Mouse (Mus musculus) inflammation-experienced regulatory T-cells, adult 6 months (primary cell): ENCODE data around the gene Flad1. TPM values are rescaled to one million over a fixed set of nuclear protein-coding genes. Genes with fewer than 3 reads are reported as not detected.

Experiments used
- ATAC-seq: one replicate; pipeline ENCODE4 v1.8.0; 2017
- polyA plus RNA-seq, 3 experiments: library from polyadenylated mRNA; unstranded; fragments of 100-300 nt; shearing (Covaris generic); gene quantifications; one replicate each; pipeline ENCODE4 v1.2.1; 2017

The Flad1 gene
- polyA plus RNA-seq, 3 experiments from 2014 or later = 43.1 to 63.7 (median 57.5) TPM

DNA sequence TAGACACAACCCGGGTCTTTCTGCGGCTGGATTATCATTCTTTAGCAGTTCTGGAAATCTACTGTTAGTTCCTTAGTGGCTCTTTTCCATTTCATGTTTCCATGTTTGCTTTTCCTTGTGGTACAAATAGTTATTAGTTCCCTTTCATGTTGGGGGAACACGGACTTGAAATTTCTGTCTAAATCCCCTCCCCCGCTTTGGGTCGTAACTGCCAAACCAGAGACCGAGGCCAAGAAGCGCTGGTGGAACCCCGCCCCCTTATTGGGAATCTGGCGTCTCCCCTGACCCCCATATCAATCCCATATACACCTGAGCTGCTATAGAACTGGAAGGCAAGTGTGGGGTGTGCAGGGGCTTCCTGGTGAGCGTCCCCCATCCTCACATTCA lies 16.3 kb downstream of the Flad1 start:
- no peak for ATAC-seq

DNA sequence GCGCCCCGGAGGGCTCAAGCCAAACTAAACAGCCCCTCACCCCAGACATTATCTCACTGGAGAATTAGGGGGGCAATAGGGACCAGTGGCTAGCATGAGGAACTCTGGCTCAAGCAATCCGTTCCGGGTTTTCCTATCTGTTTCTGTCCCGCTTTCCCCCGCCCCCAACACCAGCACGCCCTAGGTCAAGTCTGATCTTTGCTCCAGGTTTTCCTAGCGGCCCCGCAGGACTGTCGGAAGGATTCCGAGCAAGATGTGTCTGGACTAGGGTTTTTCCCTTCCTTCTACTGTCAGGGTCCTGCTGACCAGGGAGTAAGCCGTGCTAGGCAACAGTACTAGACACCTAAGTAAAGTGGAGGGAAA lies 16.8 kb downstream of the Flad1 start:
- no peak for ATAC-seq

DNA sequence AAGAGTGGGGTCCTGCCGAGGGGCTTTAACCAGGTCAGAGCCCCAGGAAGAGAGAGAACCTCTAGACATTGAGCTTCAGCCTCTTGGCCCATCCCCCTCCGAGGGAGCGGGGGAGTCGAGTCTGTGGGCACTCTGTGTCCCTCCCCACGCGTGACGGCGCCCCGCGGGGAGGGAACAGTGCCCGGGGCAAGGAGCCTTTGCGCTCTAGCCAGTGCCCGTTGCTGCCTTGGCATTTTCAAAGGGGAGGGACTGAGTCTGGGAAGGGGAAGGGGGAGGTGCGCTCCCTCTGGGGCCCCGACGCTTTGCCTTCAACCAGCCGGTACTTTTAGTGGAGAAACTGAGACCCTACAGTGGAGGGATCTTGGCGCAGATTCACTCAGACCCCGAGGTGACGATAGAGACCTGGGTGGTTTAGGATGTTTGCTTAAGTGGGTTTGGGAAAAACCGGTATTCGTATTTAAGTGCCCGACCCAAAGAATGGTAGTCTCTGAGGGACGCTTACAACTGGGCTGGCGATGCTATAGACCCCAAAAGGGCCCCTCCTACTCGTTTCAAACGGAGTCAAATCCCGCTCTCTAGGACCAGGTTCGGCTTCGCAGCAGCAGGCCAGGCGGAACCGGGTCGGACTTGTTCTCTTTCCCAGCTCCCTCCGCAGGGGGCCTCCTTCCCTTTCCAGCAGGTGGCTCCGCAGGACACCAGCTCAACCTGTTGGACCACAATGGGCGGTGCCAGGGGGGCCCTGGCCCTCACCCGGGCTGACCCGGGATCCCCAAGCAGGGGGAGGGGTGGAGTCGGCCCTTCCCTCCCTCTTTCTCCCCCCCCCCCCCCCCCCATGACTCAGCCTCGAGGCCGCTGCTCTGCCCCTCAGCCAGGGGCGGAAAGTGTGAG lies 17.4 kb downstream of the Flad1 start, which contains the start of gene Zbtb7b:
Gene Zbtb7b (minus strand): TSS at position 771 of the 888 bp plus-strand sequence.
- peak; percentile 14 for ATAC-seq

DNA sequence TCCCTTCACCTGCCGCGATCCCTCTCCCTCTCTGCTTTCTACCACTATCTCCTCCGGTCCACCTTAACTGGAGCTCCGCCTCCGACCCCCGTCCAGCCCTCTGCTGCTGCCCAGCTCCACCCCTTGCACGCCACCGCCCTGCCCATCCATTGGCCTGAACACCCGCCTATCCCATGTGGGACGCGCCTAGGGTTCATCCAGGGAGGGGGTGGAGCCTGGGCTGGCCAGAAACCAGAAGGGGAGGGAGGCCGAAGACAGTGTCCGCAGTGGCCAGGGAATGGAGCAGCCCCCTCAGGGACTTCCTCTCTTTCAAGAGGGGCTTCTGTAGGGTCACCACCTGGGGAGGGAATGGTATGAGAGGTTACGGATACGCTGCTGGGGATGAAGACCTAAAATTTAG lies 18.1 kb downstream of the Flad1 start:
- ATAC-seq = peak; percentile 77

DNA sequence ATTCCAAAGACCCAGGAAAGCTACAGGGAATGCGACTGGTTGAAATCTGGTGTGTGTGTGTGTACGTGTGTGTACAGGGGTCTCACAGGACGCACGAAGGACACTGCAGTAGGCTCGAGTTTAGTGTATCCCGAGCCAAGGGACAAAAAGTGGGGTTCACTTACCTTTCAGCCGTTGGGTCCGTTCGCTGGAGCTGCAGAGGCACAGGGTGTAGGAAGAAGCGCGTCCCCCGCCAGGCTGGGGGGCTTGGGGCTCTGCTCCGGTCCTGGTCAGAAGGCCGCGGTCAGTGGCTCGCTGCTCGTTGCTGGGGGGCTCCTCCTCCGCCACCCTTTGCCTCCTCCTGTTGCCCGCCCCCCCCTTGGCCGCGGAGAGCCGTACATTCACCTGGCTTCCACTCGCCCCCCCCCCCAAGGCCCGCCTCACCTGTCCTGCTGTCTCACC lies 18.8 kb downstream of the Flad1 start:
- no peak for ATAC-seq

DNA sequence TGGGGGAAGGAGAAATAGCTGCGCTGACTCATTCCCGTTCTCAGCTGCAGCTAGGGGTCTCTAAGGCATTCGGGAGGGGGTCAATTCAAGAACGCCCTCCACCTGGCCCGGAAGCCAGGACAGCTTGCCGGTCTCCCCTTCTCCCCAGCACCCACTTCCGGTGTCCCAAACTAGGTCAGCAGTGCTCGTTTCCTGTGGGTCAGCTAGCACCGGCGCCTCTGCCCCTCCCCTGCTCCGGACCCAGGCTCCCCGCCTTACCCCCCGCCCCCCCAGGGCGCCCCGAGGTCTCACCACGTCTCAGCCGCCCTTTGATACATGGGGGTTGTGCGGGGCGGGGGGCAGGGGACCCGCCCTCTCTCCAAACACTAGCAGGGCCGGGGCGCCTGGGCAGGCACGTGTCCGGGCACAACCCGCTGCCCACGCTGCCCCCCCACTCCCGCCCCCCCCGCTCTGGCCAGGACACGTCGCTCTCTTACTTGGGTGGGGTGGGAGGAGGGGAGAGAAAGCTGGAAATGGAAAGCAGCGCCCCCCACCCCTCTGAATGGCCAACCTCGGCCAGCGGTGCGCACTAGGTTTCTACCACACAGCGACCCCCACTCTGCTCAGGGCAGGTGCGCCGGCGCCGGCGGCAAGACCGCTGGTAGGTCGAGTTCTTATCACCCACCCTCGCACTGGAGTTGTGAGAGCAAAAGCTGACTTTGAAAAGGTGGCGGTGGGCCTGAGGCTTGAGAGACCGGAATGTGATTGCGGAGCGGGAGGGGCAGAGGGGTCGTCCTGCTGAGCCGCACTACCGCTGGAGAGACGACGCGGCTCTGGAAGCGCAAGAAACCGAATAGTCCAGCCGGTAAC lies 19.8 kb downstream of the Flad1 start:
- ATAC-seq = no peak

DNA sequence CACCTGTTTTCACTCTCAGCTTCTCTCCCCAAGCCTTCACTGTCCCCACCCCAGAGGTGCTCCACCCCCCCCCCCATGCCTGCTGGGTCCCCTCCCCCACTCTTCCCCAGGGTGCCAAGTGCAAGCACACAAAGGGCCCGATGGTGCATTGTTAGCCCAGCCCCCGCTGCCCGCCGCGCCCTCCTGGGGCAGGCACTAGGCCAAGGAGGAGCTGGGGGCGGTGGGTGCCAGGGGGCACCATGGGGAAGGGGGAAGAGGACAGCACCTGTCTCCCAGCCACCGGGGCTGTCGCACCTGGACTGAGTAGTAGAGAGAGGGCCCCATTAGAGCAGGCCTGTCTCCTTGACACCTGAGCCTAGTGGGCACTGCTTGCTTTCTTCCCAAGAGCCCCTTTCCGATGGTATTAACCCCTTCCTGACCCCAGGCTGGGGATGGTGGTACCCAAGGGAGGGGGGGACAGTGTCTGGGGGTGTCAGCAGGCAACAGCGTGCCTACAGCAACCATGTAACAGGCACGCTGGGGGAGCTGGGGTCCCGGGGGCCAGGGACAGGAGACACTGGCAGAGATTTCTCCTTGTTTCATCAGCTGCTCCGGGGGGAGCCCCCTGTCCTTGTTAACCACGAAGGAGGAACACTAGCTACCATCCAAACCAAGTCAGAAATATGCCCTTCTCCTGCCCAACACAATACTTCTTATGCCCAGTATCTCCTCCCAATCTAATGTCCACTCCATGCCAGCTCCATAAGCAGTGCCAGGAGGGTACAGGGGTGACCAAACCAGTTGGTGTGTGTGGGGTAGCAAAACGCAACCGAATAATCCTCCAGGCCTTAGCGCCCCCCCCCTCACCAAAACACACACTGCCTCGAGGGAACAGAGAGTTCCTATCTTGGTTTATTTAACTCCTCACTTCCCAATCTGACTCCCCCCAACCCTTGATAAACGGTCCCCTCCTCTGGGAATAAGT lies 20.7 kb downstream of the Flad1 start:
- ATAC-seq = no peak

DNA sequence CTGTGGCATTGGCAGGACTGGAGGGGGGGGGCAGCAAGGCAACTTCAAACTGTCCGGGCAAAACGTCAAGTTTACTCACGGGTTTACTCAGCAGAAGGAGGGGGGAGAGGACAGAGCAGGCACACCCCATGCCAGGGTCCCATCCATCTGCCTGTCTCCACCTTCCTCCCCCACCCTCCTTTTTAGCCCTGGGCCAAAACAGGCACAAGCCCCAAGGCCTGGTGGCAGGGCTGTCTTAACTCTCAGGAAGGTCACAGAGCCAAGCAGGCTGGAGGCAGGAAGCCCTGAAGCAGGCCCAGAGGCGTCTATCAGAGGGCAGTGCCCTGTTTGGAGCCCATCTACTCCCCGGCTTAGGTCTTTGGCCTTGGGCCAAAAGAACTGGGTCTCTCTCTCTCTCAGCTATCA lies 21.6 kb downstream of the Flad1 start:
- ATAC-seq = no peak

DNA sequence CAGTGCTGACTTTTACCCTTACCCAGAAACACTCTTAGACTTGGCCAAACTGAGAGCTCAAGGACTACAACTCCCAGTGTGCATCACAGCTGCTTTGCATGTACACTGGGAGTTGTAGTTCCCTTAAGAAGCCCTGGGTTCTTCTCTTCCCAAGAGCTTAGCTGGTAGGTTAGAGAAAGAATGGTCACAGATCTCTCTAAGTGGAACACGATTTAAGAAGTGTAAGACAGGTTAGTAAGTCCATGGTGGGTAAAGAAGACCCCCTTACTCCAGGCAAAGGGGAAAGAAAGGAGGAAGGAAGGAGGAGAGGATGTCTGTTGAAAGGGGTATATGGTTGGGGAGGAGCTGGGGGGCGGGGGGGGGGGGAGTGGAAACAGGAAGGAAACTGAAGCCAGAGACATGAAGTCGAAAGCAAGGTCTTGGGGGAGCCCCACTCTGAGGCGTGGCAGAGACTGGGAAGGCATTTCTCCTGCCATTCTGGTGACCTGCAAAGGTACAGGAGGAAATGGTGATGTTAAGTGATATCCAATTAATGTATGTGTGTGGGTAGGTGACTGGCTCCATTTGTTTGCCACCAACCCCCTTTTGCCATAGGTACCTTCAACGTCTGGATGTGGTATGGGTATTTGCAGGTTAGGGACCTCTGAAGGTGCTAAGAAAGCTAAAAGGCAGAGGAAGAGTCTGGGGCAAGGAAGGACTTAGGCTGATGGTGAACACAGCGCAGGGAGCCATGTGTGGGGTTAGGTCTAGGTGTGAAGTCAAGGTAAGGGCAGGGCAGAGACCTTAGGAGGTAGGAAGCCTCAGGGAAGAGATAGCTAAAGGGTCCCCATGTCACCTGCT lies 22.5 kb downstream of the Flad1 start:
- peak; percentile 47 for ATAC-seq

DNA sequence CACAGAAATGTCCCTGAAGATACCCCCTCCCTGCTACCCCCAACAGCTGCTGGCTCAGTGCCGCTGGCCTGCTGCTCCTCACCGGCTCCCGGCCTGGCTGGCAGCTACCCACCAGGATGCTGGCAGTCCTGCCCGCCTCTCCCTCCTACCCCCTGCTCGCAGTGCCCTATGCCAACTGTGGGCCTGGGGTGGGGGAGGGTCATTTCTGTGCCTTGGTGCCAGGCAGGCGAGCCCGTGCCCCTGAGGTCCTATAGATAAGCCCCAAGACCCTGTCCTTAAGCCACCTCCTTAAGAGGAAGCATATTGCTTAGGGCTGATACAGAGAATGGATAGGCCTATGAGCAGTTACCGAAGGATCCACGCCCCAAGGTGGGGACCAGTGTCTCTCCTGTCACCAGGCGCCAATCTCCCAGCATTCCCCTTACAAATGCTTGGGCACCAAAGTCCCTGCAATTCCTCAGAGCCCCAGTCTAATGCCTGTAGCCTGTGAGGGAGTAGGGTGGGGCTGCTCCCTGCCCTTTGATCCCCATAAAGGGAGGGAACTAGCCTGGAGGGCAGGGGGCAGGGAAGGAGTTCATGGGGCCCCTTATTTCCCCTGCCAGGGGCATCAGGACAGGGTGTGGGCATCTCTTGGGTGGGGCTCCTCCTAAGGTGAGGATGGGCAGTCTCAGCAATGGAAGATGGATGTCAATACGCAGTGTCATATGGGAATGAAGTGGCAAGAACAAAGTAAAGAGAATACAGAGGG lies 23.4 kb downstream of the Flad1 start:
- ATAC-seq = no peak

DNA sequence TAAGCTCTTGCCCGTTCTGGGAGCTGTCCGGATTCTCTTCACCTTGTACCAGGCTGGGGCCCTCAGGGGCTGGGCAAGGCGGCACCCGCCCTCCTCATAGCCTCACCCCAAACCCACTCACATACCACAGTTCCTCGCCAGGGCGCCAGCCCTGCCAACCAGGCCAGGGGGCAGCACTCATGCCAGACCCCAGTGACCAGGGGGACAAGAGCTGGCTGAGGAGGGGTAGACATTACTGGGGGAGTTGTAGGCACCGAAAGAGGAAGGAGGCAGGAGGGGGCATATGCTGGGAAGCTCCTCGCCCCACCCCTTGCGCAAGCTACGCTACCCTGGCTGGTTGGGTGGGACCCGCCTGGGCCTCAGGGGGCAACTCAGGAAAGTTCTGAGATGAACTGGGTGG lies 24.0 kb downstream of the Flad1 start:
- no peak for ATAC-seq

DNA sequence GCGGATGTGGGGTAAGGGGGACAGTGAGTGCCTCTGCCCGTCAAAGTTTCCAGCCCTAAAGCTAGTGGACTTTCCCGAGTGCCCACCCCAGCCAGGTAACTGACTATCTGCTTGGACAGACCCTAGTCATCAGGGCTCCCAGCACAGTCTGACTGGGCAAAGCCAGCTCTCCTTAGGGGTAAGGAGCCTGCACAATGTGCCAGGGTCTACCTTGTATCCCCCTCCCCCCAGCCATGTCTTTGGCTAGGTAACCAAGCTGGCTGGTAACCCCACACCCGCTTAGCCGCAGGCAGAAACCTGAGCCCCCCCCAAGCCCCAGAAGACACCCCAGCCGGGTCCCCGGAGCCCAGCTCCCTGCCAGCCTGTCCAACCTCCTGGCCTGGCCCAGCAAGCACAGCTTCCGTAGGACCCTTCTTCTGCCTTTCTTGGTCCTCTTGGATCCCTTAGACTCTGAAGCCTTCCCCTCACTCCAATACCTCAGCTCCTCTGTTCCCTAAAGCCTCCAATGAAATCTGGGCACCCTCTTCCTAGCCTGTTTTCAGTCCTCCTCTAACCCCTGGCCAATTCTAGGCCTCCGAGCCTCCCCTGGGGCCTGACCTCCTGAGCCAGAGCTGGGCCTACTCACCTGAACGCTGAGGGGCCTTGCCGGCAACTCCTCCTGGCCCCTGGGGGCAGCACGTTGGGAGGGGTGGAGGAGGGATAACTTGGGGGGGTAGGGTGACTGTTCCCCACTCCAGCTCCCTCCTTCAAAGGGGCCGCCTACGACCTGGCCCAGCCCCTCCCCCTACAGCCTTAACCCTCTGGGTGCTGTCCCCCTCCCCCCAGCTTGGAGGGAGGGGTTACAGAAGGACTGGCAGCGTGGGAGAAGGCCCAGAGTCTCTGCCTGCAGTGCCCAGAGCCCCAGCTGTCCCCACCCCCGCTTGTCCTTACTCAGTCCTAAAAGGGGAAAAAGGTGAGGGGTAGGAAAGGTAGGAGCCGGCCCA lies 24.9 kb downstream of the Flad1 start:
- no peak for ATAC-seq

DNA sequence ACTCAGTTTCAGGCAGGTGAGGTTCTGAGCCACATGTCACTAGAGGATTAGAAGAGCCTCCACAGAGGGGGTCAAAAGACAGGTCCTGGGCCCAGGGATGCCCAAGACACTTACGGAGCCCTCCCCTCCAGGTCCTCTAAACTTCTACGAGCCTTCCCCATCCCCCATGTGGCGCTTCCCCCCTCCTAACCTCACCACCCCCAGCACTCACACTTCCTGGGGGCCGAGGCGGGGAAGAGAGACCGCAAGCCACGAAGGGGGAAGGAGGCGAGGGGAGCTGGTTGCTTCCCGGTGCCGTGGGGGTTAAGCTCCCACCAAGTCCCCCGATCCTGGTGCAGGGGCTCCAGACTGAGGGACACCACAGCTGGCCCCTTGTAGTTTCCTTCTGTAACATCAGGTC lies 26.2 kb downstream of the Flad1 start:
- ATAC-seq = no peak

DNA sequence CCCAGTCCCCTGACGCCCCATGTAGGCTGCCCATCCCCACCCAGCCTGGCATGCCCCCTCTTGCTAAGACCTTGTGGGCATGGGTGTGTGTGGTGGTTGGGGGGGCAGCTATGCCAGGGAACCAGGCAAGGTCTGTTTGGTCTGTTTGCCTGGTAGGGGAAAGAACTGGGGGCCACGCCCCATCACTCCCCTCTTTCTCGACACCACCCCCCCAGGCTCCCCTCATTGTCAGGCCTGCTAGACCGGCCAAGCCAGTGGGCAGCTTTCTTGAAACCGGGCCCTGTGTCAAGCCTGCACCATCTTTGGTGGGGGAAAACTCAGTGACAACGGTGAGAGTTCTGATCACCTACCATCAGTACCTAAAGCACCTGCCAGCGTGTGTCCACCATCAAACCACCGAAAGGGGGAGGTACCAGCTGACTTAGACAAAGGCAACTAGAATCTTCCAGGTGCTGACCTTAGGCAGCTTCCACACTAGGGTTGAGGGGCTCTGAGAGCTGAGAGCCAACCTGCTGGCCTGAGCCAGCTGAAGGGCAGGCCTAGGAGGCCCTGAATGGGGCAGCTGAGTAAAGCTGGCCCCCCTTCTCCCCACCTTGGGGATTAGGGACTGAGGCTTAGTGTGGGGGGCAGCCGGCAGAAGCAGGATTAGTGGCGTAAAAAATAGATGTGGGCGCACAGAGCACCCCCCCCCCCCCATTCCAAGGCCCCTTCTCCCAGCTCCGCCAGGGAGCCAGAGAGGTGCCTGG lies 27.2 kb downstream of the Flad1 start:
- ATAC-seq = no peak

DNA sequence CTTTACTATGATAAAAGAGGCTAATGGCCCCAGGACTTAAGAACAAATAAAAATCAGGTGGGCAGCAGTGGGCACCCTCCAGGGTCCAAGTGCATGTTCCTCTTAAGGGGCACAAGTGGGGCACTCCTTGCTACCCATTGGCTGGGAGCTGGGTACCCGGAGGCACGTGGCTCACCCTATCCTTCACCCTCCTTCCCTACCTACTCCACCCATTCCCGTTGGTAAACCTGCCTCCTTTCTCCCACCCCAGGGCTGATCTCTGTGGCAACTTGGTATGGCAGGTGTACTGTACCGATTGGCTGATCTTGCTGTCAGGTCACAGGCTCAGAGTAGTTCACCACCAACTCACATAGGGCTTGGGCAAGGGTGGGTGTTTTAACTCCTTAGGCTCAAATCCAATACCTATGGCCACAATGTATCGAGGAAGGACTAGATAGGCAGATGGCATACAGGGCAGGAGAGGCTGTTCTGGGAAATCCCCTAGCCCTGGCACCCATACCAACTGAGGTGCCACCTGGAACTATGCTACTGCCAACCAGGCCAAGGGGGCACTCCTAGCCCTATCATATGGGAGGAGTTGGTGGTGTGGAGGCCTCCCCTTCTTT lies 27.9 kb downstream of the Flad1 start:
- no peak for ATAC-seq

DNA sequence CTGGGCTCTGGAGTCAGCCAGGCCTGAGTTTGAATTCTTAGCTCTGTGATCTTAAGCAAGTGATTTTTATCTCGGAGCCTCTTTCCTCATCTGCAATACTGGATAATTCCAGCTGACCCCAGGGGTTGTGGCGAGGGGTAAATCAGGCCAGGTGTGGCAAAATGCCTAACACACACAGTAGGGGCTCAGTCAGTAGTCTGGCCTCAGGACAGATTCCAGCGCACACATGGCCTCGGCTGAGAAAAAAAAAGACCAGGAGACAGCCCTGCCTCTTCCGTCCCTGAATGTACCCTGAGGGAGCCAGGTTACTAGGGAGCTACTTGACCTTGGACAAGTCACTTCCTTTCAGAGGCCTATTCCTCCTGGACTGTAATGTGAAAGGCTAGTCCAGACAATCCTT lies 28.7 kb downstream of the Flad1 start:
- no peak for ATAC-seq

DNA sequence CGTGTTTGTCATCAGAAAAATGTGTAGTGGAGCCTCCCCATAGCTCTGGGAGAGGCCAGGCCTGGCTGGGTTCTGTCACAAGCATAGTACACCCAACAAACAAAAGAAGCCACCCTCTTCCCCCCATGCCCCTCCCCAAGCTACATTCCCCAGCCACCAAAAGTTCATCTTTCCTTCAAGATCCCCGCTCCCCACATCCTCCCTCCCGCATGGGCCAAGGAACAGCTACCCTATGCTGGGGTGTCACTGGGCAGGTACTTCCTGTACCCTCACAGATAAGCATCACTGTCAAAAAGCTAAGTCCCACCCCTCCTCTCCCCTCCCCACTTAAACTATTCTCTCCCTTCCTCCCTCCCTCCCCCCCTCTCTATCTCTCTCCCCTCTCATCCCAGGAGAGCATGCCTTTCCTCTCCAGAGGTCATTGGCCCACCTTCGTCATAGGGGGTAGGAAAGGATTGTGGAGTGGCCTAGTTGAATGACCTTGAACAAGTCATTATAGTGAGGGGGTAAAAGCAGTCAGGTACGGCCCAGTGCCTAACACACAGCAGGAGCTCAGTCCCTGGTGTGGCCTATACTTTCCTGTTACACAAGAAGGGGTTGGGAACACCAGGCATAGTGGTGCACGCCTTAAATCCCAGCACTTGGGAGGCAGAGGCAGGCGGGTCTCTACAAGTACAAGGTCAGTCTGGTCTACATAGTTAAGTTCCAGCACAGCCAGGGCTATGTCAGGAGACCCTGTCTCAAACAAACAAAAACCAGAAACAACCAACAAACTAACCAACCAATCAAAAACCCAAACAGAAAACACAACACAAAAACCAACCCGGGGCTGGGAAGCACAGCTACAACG lies 29.4 kb downstream of the Flad1 start:
- peak; percentile 57 for ATAC-seq
